In the genomic region with DNA sequence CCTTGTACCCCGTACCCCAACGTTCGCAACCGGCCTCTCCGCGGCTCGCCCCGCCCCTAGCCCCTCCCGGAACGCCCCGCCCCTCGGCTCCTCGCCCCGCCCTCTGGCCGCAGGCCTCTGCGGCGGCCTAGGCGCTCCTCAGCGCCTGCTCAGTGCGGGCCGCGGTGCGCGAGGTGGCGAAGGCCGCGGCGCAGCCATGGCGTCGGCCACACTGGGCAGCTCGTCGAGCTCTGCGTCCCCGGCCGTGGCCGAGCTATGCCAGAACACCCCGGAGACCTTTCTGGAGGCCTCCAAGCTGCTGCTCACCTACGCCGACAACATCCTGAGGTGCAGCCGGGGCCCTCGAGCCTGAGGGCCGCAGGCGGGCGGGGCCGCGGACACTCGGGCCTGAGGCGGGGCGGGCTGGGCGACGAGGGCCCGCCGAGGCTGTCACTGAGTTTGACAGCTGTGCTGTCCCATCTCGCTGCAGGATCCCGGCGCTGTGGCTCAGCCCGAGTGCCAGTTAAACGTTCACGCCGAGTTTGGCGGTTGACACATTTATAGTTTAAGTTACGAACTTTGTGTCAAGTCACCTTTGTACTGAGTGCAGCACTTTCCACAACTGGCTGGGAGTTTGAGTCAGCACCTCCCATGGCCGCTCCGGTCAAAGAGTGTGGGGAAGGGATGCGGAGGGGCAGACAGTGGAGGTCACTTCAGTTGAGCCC, we compare ENCODE assay signal across 8 mouse cellular contexts. TPM values are rescaled to one million over a fixed set of nuclear protein-coding genes. Genes with fewer than 3 reads are reported as not detected.
A peak's percentile ranks its signal among the peaks of the same experiment; 100 is the strongest.
DNase-seq lines count a peak whose midpoint lies in the region; ATAC-seq lines count a peak whose summit lies in the region.

A gene (plus strand): TSS at position 110 of the 704 bp plus-strand sequence.
A gene (minus strand): TSS at position 638 of the 704 bp plus-strand sequence.

- peak within 1 kb of the TSS; percentile 98 for H3K9ac ChIP-seq in hindbrain, embryonic 15.5 days

- H3K36me3 ChIP-seq in hindbrain, embryonic 15.5 days = no peaks in the 10 kb centered on the region
- H3K36me3 ChIP-seq in macrophage (ENCODE audit: inconsistent target) = no peaks in the 10 kb centered on the region

- DNase-seq in R1 (ENCODE audit: low read depth, low spot score) = peak; percentile 71
- DNase-seq in cerebellum, postnatal 4 days (ENCODE audit: low spot score in 2 of 2) = peak; percentile 72 to 85
- peak; percentile 78 for DNase-seq in gastrocnemius, adult 18-20 months (ENCODE audit: low spot score)
- DNase-seq in left cerebral cortex, adult 18-20 months (ENCODE audit: low spot score in 2 of 2) = peak; percentile 81 to 88
- peak; percentile 70 for DNase-seq in retina, postnatal 7 days (ENCODE audit: low read depth, low spot score)
- DNase-seq in urinary bladder, adult 18-20 months (ENCODE audit: low spot score in 2 of 2) = peak; percentile 74 to 87

- H3K79me2 ChIP-seq in macrophage (ENCODE audit: inconsistent target) = peaks cover 47% of the 10 kb centered on the region; the same call in 1 of the 2 replicates

- peak; percentile 99 for ATAC-seq in hindbrain, embryonic 15.5 days (ENCODE audit: low FRiP score, low read depth)

- H3K9me3 ChIP-seq in hindbrain, embryonic 15.5 days = no peaks in the 10 kb centered on the region

- H3K4me2 ChIP-seq in hindbrain, embryonic 15.5 days = peak within 1 kb of the TSS; percentile 93

- H3K27ac ChIP-seq in hindbrain, embryonic 15.5 days (replicated peaks) = peak within 1 kb of the TSS; percentile 87
- peak within 1 kb of the TSS; percentile 35; the same call in 1 of the 2 replicates for H3K27ac ChIP-seq in macrophage

- H3K4me1 ChIP-seq in hindbrain, embryonic 15.5 days (replicated peaks) = peaks cover 18% of the 10 kb centered on the region

- H3K27me3 ChIP-seq in hindbrain, embryonic 15.5 days = no peaks in the 10 kb centered on the region

- peak within 1 kb of the TSS; percentile 97 for H3K4me3 ChIP-seq in hindbrain, embryonic 15.5 days
- peak within 1 kb of the TSS; percentile 64 for H3K4me3 ChIP-seq in macrophage (ENCODE audit: inconsistent target)

- under 1% methylated on average over 65 of the region's 65 CpGs for WGBS in hindbrain, embryonic 15.5 days
- WGBS in macrophage (ENCODE audit: missing documents) = under 1% methylated on average over 55 of the region's 65 CpGs

RNA-seq across cellular contexts. Expression of the first gene that starts in this region (rescaled TPM):
- 10 to 100 TPM; 41.7 to 47.7 TPM for total RNA-seq in gastrocnemius, adult 18-20 months (2021)
- polyA plus RNA-seq in hindbrain, embryonic 15.5 days (2015; fragmentation: Nextera tagmentation; extraction: Ambion mirVana) = 27.5 and 28.3 TPM in 2 replicates
- 10 to 100 TPM; 26.3 to 27.4 TPM for total RNA-seq in left cerebral cortex, adult 18-20 months (2021)
- total RNA-seq in macrophage (2018; cell fraction: chromatin; rRNA removed) = 100 to 1,000 TPM in 2 of 26 experiments, 10 to 100 TPM in 24; 26.0 to 104 (median 69.7) TPM
- 10 to 100 TPM; 19.8 to 31.4 (median 27.4) TPM for total RNA-seq in macrophage (2018; cell fraction: cytosol; rRNA removed)
- total RNA-seq in macrophage (2018; cell fraction: nucleus; rRNA removed) = 100 to 1,000 TPM in 2 of 26 experiments, 10 to 100 TPM in 24; 25.4 to 107 (median 44.2) TPM
- 23.3 to 25.1 TPM (median 24.8 TPM) in 3 replicates for polyA plus RNA-seq in macrophage (2018)

RNA-seq across cellular contexts. Expression of the second gene that starts in this region (rescaled TPM):
- 10 to 100 TPM; 11.1 to 12.3 TPM for total RNA-seq in gastrocnemius, adult 18-20 months (2021)
- 2.3 and 2.4 TPM in 2 replicates for polyA plus RNA-seq in hindbrain, embryonic 15.5 days (2015; fragmentation: Nextera tagmentation; extraction: Ambion mirVana)
- 10 to 100 TPM in 1 of 2 experiments, 1 to 10 TPM in 1; 9.4 to 12.8 TPM for total RNA-seq in left cerebral cortex, adult 18-20 months (2021)
- 10 to 100 TPM in 10 of 26 experiments, 1 to 10 TPM in 16; 2.8 to 18.9 (median 6.6) TPM for total RNA-seq in macrophage (2018; cell fraction: chromatin; rRNA removed)
- total RNA-seq in macrophage (2018; cell fraction: cytosol; rRNA removed) = 10 to 100 TPM in 18 of 26 experiments, 1 to 10 TPM in 8; 4.3 to 16.1 (median 11.8) TPM
- total RNA-seq in macrophage (2018; cell fraction: nucleus; rRNA removed) = 10 to 100 TPM in 15 of 26 experiments, 1 to 10 TPM in 11; 5.3 to 22.9 (median 10.3) TPM
- polyA plus RNA-seq in macrophage (2018) = 9.7 to 15.5 TPM (median 11.4 TPM) in 3 replicates

Comparison
In these comparisons a context has a peak if more than half of its experiments do, and no peak if none do; other contexts are left out.
1. Peak in every context shown above with its lines: DNase-seq, ATAC-seq, H3K4me3 ChIP-seq and H3K27ac ChIP-seq.